In the genomic region with DNA sequence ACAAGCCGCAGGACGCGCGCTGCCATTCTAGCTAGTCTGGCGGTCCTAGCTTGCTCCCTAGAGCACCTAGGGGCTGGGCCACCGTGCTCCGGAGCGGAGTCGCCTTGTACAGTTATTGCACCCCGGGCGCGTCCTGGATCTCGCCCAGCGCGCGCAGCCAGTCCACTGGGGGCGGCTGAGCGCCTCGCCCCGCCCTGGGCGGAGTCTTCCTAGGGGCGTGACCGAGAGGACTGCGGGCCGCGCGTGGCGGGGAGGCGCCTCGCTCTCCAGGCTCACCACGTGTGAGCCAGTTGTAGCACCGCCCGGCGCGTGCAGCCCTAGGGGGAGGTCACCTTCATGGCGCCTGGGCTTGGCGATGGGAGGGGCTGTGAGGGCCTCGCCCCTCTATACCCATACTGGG, we compare ENCODE assay signal across 8 mouse cellular contexts. TPM values are rescaled to one million over a fixed set of nuclear protein-coding genes. Genes with fewer than 3 reads are reported as not detected.
DNase-seq lines count a peak whose midpoint lies in the region; ATAC-seq and TF ChIP-seq lines count a peak whose summit lies in the region.

No protein-coding gene starts in this region.

- under 1% methylated on average over 37 of the region's 38 CpGs for WGBS in forebrain, embryonic 13.5 days
- under 1% methylated on average over 38 of the region's 38 CpGs for WGBS in large intestine, adult 2 months
- WGBS in liver, embryonic 16.5 days (ENCODE audit: insufficient replicate concordance): under 1% methylated on average over 37 of the region's 38 CpGs
- WGBS in neural tube, embryonic 12.5 days: under 1% methylated on average over 38 of the region's 38 CpGs
- under 1% methylated on average over 38 of the region's 38 CpGs for WGBS in stomach, postnatal 0 days

- H3K36me3 ChIP-seq in E14TG2a.4 (ENCODE audit: insufficient read depth, low read length): peaks cover 22% of the 10 kb centered on the region
- no peaks in the 10 kb centered on the region for H3K36me3 ChIP-seq in forebrain, embryonic 13.5 days (ENCODE audit: poor library complexity, severe bottlenecking)
- no peaks in the 10 kb centered on the region for H3K36me3 ChIP-seq in liver, embryonic 16.5 days (ENCODE audit: control insufficient read depth, insufficient read depth)
- peaks cover 4% of the 10 kb centered on the region for H3K36me3 ChIP-seq in neural tube, embryonic 12.5 days
- no peaks in the 10 kb centered on the region for H3K36me3 ChIP-seq in stomach, postnatal 0 days (ENCODE audit: control insufficient read depth, insufficient read depth, low read length)

- H3K4me1 ChIP-seq in E14TG2a.4 (replicated peaks; ENCODE audit: low read depth, low read length): peaks cover 64% of the 10 kb centered on the region
- peaks cover 39% of the 10 kb centered on the region for H3K4me1 ChIP-seq in forebrain, embryonic 13.5 days
- H3K4me1 ChIP-seq in liver, embryonic 16.5 days (ENCODE audit: control insufficient read depth, low read depth, low read length): peaks cover 42% of the 10 kb centered on the region
- peaks cover 31% of the 10 kb centered on the region for H3K4me1 ChIP-seq in neural tube, embryonic 12.5 days
- no peaks in the 10 kb centered on the region; the same call in 1 of the 2 replicates for H3K4me1 ChIP-seq in stomach, postnatal 0 days (replicated peaks; ENCODE audit: control insufficient read depth, insufficient read depth)

- intact Hi-C loops in heart, postnatal 10 days (cut with DNase I): no loop called here

- H3K9ac ChIP-seq in forebrain, embryonic 13.5 days: peak overlapping the region; percentile 97
- H3K9ac ChIP-seq in liver, embryonic 16.5 days (ENCODE audit: low read depth, low read length): peak overlapping the region; percentile 83
- H3K9ac ChIP-seq in neural tube, embryonic 12.5 days: peak overlapping the region; percentile 97
- H3K9ac ChIP-seq in stomach, postnatal 0 days (ENCODE audit: low read length): peak overlapping the region; percentile 86

- TF ChIP-seq CTCF in E14TG2a.4 (conservative IDR thresholded peaks at IDR 0.05; ENCODE audit: low read length): no peak
- peak; percentile 47 for TF ChIP-seq CTCF in stomach, postnatal 0 days (IDR thresholded peaks at IDR 0.05; ENCODE audit: low read depth)

- peak overlapping the region; percentile 100 for H3K27ac ChIP-seq in forebrain, embryonic 13.5 days
- H3K27ac ChIP-seq in liver, embryonic 16.5 days (ENCODE audit: low read length): peak overlapping the region; percentile 93
- peak overlapping the region; percentile 98 for H3K27ac ChIP-seq in neural tube, embryonic 12.5 days
- H3K27ac ChIP-seq in stomach, postnatal 0 days (replicated peaks): peak overlapping the region; percentile 98

- no peak for TF ChIP-seq EP300 in stomach, postnatal 0 days (optimal IDR thresholded peaks at IDR 0.05)

- peak; percentile 89 for DNase-seq in c-Kit-positive CD71-positive TER-119-positive erythroid progenitor cells, embryonic 14.5 days (ENCODE audit: low spot score)
- peak; percentile 97 for DNase-seq in heart, postnatal 10 days
- peak; percentile 78 for DNase-seq in large intestine, adult 2 months (ENCODE audit: low read depth, low spot score)
- peak; percentile 98 for DNase-seq in stomach, postnatal 0 days (ENCODE audit: low spot score)

- H3K4me3 ChIP-seq in E14TG2a.4 (replicated peaks; ENCODE audit: low read length): peak overlapping the region; percentile 91
- peak overlapping the region; percentile 90 for H3K4me3 ChIP-seq in forebrain, embryonic 13.5 days
- H3K4me3 ChIP-seq in liver, embryonic 16.5 days (ENCODE audit: low read depth, low read length): peak overlapping the region; percentile 79
- peak overlapping the region; percentile 94 for H3K4me3 ChIP-seq in neural tube, embryonic 12.5 days
- H3K4me3 ChIP-seq in stomach, postnatal 0 days (ENCODE audit: low read depth, low read length): peak overlapping the region; percentile 82

- no peaks in the 10 kb centered on the region for H3K9me3 ChIP-seq in E14TG2a.4 (ENCODE audit: low read length)
- H3K9me3 ChIP-seq in forebrain, embryonic 13.5 days (replicated peaks): no peaks in the 10 kb centered on the region
- H3K9me3 ChIP-seq in liver, embryonic 16.5 days (replicated peaks; ENCODE audit: control insufficient read depth, low read length): no peaks in the 10 kb centered on the region
- no peaks in the 10 kb centered on the region for H3K9me3 ChIP-seq in neural tube, embryonic 12.5 days
- H3K9me3 ChIP-seq in stomach, postnatal 0 days (ENCODE audit: control insufficient read depth, low read length): no peaks in the 10 kb centered on the region

- no peaks in the 10 kb centered on the region for H3K27me3 ChIP-seq in E14TG2a.4 (ENCODE audit: insufficient read depth, low read length)
- H3K27me3 ChIP-seq in forebrain, embryonic 13.5 days: no peaks in the 10 kb centered on the region
- H3K27me3 ChIP-seq in liver, embryonic 16.5 days (ENCODE audit: control insufficient read depth, insufficient read depth, low read depth, low read length): no peaks in the 10 kb centered on the region
- no peaks in the 10 kb centered on the region for H3K27me3 ChIP-seq in neural tube, embryonic 12.5 days (replicated peaks)
- H3K27me3 ChIP-seq in stomach, postnatal 0 days (ENCODE audit: control insufficient read depth, insufficient read depth, low read length): no peaks in the 10 kb centered on the region

- H3K4me2 ChIP-seq in forebrain, embryonic 13.5 days: peak overlapping the region; percentile 90
- peak overlapping the region; percentile 90 for H3K4me2 ChIP-seq in liver, embryonic 16.5 days (ENCODE audit: low read depth, low read length)
- peak overlapping the region; percentile 84 for H3K4me2 ChIP-seq in neural tube, embryonic 12.5 days (replicated peaks)
- H3K4me2 ChIP-seq in stomach, postnatal 0 days (replicated peaks; ENCODE audit: low read depth): peak overlapping the region; percentile 88

- ATAC-seq in forebrain, embryonic 13.5 days: peak; percentile 75
- peak; percentile 83 for ATAC-seq in liver, embryonic 16.5 days (ENCODE audit: low read depth)
- ATAC-seq in neural tube, embryonic 12.5 days (ENCODE audit: low FRiP score, low read depth): peak; percentile 74
- peak; percentile 89 for ATAC-seq in stomach, postnatal 0 days (ENCODE audit: low FRiP score, low TSS enrichment)

RNA-seq across cellular contexts. Expression of a gene that starts 0.8 kb away (rescaled TPM):
- polyA plus RNA-seq in forebrain, embryonic 13.5 days (2015; fragmentation: Nextera tagmentation; extraction: Ambion mirVana): 15.8 and 17.6 TPM in 2 replicates
- 10 to 100 TPM; 26.3 to 37.8 TPM for total RNA-seq in heart, postnatal 10 days (2021)
- 1.9 and 2.0 TPM in 2 replicates for polyA plus RNA-seq in large intestine, adult 2 months (2012; rRNA removed)
- polyA plus RNA-seq in liver, embryonic 16.5 days (2015; fragmentation: Nextera tagmentation; extraction: Ambion mirVana): 0.77 and 0.99 TPM in 2 replicates
- 18.5 and 18.9 TPM in 2 replicates for polyA plus RNA-seq in neural tube, embryonic 12.5 days (2016; fragmentation: Nextera tagmentation; extraction: Ambion mirVana)
- 2.7 and 3.0 TPM in 2 replicates for polyA plus RNA-seq in stomach, postnatal 0 days (2015; fragmentation: Nextera tagmentation; extraction: Ambion mirVana)

RNA-seq across cellular contexts. Expression of a gene that starts 16.1 kb away (rescaled TPM):
- 25.3 and 25.9 TPM in 2 replicates for polyA plus RNA-seq in forebrain, embryonic 13.5 days (2015; fragmentation: Nextera tagmentation; extraction: Ambion mirVana)
- total RNA-seq in heart, postnatal 10 days (2021): 10 to 100 TPM; 18.0 to 18.1 TPM
- polyA plus RNA-seq in large intestine, adult 2 months (2012; rRNA removed): 1.7 and 2.0 TPM in 2 replicates
- polyA plus RNA-seq in liver, embryonic 16.5 days (2015; fragmentation: Nextera tagmentation; extraction: Ambion mirVana): 6.4 and 6.7 TPM in 2 replicates
- polyA plus RNA-seq in neural tube, embryonic 12.5 days (2016; fragmentation: Nextera tagmentation; extraction: Ambion mirVana): 47.9 and 49.8 TPM in 2 replicates
- polyA plus RNA-seq in stomach, postnatal 0 days (2015; fragmentation: Nextera tagmentation; extraction: Ambion mirVana): 14.8 and 15.6 TPM in 2 replicates

RNA-seq across cellular contexts. Expression of a gene that starts 16.7 kb away (rescaled TPM):
- polyA plus RNA-seq in forebrain, embryonic 13.5 days (2015; fragmentation: Nextera tagmentation; extraction: Ambion mirVana): 1.6 and 2.6 TPM in 2 replicates
- total RNA-seq in heart, postnatal 10 days (2021): 1 to 10 TPM; 3.7 to 4.3 TPM
- not detected in 2 replicates for polyA plus RNA-seq in large intestine, adult 2 months (2012; rRNA removed)
- 0.12 and 0.18 TPM in 2 replicates for polyA plus RNA-seq in liver, embryonic 16.5 days (2015; fragmentation: Nextera tagmentation; extraction: Ambion mirVana)
- polyA plus RNA-seq in neural tube, embryonic 12.5 days (2016; fragmentation: Nextera tagmentation; extraction: Ambion mirVana): 0.53 and 0.61 TPM in 2 replicates
- 0.38 TPM in 2 replicates for polyA plus RNA-seq in stomach, postnatal 0 days (2015; fragmentation: Nextera tagmentation; extraction: Ambion mirVana)

RNA-seq across cellular contexts. Expression of a gene that starts 22.3 kb away (rescaled TPM):
- polyA plus RNA-seq in forebrain, embryonic 13.5 days (2015; fragmentation: Nextera tagmentation; extraction: Ambion mirVana): 11.8 and 16.4 TPM in 2 replicates
- not detected for total RNA-seq in heart, postnatal 10 days (2021)
- 0.34 and 0.87 TPM in 2 replicates for polyA plus RNA-seq in large intestine, adult 2 months (2012; rRNA removed)
- polyA plus RNA-seq in liver, embryonic 16.5 days (2015; fragmentation: Nextera tagmentation; extraction: Ambion mirVana): not detected in 2 replicates
- 14.7 and 16.5 TPM in 2 replicates for polyA plus RNA-seq in neural tube, embryonic 12.5 days (2016; fragmentation: Nextera tagmentation; extraction: Ambion mirVana)
- 1.1 and 1.5 TPM in 2 replicates for polyA plus RNA-seq in stomach, postnatal 0 days (2015; fragmentation: Nextera tagmentation; extraction: Ambion mirVana)

RNA-seq across cellular contexts. Expression of a gene that starts 54.9 kb away (rescaled TPM):
- polyA plus RNA-seq in forebrain, embryonic 13.5 days (2015; fragmentation: Nextera tagmentation; extraction: Ambion mirVana): 0.79 and 0.97 TPM in 2 replicates
- 1 to 10 TPM; 3.2 to 3.9 TPM for total RNA-seq in heart, postnatal 10 days (2021)
- polyA plus RNA-seq in large intestine, adult 2 months (2012; rRNA removed): 2.1 and 5.9 TPM in 2 replicates
- 6.5 and 6.8 TPM in 2 replicates for polyA plus RNA-seq in liver, embryonic 16.5 days (2015; fragmentation: Nextera tagmentation; extraction: Ambion mirVana)
- polyA plus RNA-seq in neural tube, embryonic 12.5 days (2016; fragmentation: Nextera tagmentation; extraction: Ambion mirVana): 2.3 and 2.4 TPM in 2 replicates
- 2.9 and 3.9 TPM in 2 replicates for polyA plus RNA-seq in stomach, postnatal 0 days (2015; fragmentation: Nextera tagmentation; extraction: Ambion mirVana)

Comparison
In these comparisons a context has a peak if more than half of its experiments do, and no peak if none do; other contexts are left out.
1. Peak in every context shown above with its lines: DNase-seq, ATAC-seq, H3K4me3 ChIP-seq and H3K27ac ChIP-seq.